Mouse (Mus musculus): ENCODE measurements around the gene Tmeff1. TPM values are rescaled to one million over a fixed set of nuclear protein-coding genes. Genes with fewer than 3 reads are reported as not detected.

Tmeff1 gene
- total RNA-seq, 2 experiments from 2014 or later: 0.38 to 0.98 TPM

DNA sequence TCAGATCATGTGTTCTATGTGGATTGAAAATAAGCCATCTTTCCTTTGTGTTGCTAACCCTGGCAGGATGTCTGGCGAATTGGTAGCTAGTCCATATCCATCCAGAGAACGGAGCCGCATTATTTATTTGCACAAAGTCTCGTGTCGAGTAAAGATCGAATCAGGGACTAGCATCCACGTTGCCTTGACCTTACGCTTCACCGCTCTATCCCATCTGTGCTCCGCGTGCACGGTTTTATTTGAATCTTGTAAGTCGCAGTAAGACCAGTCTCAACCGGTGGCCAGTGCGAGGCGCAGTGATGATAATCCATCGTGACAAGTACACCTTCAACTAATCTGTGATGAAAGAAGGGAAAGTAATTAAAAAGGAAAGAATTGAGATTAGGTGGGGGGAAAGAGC lies 54.5 kb downstream of the Tmeff1 start:
- no peak for DNase-seq
- H3K27ac ChIP-seq: no peak overlapping the region
- intact Hi-C loops (cut with DNase I): no loop called here
- H3K4me3 ChIP-seq: no peak overlapping the region
- no peak for TF ChIP-seq CTCF (IDR thresholded peaks at IDR 0.05)

GRCm38 (mm10) chr4:48643801-48644200 lies 58.8 kb downstream of the Tmeff1 start:
- DNase-seq: no peak
- intact Hi-C loops (cut with DNase I): no loop called here
- no peak for TF ChIP-seq CTCF (IDR thresholded peaks at IDR 0.05)
- no peak overlapping the region for H3K27ac ChIP-seq
- no peak overlapping the region for H3K4me3 ChIP-seq

- no peak for DNase-seq
- Histone ChIP-seq H3K4me3 (no peak overlapping the region), H3K27ac (no peak overlapping the region)
- intact Hi-C loops (cut with DNase I): no loop called here
- TF ChIP-seq CTCF (IDR thresholded peaks at IDR 0.05): no peak
These were observed 61.2 kb downstream of the Tmeff1 start for GRCm38 (mm10) chr4:48646143-48646542.

DNA sequence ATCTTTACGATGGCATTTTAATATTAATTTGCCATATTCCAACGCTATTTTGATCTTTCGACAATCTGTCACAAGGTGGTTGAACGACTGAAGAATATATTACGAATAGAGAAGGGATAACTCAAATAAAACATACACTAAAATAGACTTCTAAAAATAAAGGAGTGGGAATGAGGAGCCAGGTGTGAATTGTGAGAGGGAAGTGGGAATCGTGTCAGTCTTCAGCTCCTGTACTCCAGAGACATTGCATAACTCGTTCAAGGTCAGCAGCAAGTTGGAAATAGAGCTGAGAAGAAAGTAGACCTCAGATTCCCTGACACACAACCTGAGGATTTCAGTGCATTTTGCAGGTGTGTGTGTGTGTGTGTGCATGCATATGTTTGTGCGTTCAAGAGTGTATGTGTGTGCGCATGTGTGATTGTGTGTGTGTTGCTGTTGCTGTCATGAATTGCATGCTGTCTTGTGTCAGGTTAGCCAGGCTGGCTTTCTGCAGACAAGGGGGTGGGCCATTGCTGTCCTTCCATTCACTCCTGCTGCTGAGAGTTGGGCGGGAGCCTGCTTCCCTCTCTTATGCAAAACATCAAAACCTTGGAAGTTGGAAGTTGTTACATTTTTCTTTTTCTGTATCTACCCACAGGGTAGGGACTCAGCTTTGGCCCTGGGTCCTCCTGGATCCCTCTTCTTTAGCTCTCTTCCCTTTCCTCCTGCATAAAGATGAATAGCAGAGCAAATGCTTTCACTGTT lies 65.8 kb downstream of the Tmeff1 start:
- no peak for TF ChIP-seq CTCF (IDR thresholded peaks at IDR 0.05)
- intact Hi-C loops (cut with DNase I): no loop called here
- Histone ChIP-seq H3K4me3 (no peak overlapping the region), H3K27ac (no peak overlapping the region)
- DNase-seq: no peak

GRCm38 (mm10) chr4:48654118-48654517 lies 69.1 kb downstream of the Tmeff1 start:
- no peak overlapping the region for H3K27ac ChIP-seq
- H3K4me3 ChIP-seq: no peak overlapping the region
- DNase-seq: no peak
- intact Hi-C loops (cut with DNase I): no loop called here
- TF ChIP-seq CTCF (IDR thresholded peaks at IDR 0.05): no peak

DNA sequence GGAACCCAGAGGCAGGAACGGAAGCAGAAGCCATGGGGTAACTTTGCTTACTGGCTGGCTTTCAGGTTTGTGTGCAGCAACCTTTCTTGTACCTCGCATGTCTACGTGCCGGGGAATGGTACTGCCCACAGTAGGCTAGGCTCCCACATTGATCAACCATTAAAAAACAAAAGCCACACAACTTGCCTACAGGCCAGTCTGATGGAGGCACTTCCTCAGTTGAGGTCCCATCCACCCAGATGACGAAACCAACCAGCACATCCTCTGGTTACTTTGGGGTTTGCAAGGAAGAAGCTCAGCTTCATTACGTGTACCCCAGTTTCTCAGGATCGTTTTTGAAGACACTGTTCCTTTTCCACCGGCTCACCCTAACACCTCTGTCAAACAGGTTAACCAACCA lies 71.6 kb downstream of the Tmeff1 start:
- no peak overlapping the region for H3K27ac ChIP-seq
- TF ChIP-seq CTCF (IDR thresholded peaks at IDR 0.05): no peak
- DNase-seq: no peak
- H3K4me3 ChIP-seq: no peak overlapping the region
- intact Hi-C loops (cut with DNase I): no loop called here

DNA sequence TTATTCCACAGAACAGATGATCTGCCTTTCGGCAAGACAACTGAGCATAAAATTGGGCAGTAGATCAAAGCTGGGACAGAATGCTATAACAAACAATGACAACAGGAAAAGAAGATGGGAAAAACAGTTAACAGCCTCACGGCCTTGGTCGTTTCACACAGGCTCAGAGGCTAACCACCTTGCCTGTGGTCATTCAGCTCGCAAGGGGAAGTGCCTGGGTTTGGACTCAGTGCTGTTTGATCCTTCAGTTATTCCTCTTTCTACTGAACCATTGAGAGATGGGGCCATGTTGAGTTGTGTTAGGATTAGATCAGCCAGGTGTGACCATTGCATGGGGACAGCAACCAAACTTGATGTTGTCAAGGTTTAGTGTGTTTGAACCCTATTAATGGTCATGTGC lies 75.2 kb downstream of the Tmeff1 start:
- no peak for DNase-seq
- no peak for TF ChIP-seq CTCF (IDR thresholded peaks at IDR 0.05)
- intact Hi-C loops (cut with DNase I): no loop called here
- Histone ChIP-seq H3K4me3 (no peak overlapping the region), H3K27ac (no peak overlapping the region)

DNA sequence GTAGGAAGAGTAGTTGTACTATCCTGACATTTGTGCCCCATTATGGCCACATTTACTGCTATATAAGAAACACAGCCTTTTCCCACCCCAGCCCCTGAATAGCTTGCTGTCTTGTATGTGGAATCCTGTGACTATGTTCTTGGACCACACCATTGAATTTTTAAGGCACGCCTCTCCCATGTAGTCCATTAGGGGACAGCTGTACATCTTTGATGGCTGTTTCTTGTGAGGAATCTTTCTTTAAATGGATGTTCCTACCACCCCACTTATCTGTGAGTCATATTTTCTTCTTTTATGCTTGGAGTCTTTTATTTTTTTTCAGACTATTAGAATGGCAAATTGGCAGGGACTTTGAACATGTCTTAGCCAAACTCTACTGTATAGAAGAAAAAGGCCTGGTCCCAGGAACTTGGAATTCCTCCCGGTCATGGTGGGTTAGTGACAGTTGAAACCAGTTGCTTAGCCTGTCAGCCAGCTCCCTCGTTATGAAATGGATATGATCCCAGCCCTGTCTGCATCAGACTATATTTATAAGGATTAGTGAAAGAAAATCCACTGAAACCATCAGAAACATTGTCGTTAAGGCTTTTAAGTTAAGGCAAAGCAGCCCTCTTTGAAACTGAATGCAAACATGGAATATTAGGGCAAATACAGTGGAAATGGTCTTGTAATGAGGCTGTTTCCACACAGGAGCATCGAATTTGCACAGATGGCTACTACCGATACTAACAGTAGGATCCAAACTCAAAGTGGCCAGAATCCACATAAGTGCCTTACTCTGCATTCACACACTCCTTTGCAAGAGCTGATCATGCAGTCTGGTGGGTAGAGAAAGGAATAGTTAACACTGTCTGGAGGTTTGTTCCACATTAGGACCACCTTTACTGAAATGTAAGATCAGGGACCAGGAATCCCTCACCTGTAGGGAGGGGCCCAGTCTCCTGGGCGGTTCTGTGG lies 75.9 kb downstream of the Tmeff1 start:
- TF ChIP-seq CTCF (IDR thresholded peaks at IDR 0.05): no peak
- H3K27ac ChIP-seq: peak overlapping the region; percentile 68
- intact Hi-C loops (cut with DNase I): no loop called here

DNA sequence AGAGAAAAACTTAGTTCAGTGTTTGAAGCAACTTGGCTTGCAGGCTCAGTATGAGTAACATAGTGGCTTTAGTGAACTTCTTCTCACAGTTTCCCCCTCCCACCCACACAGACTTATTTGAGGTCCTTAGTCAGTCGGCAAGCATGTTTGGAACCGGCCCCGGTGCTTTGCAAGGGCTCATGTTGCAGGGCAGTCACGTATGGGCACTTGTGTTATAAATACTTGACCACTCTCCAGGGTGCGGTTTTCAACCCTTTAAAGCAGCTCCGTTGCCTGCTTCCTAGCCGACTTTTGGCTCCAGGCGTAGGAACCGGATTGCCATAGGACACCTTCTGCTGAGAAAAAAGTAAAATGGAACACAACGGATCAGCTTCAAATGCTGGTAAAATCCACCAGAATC lies 78.3 kb downstream of the Tmeff1 start, which contains the start of gene Cavin4:
Gene Cavin4, plus strand, starts transcription at position 244 of the 400 bp plus-strand sequence.
- peak; percentile 92 for DNase-seq
- H3K4me3 ChIP-seq: peak within 1 kb of the TSS; percentile 78
- intact Hi-C loops (cut with DNase I): no loop called here
- H3K27ac ChIP-seq: peak within 1 kb of the TSS; percentile 91
- no peak for TF ChIP-seq CTCF (IDR thresholded peaks at IDR 0.05)

More for the DNA sequence above, 75.9 kb downstream of the Tmeff1 start:
- peak overlapping the region; percentile 31; the same call in 1 of the 2 replicates for H3K4me3 ChIP-seq
- peak; percentile 36 for DNase-seq

DNA sequence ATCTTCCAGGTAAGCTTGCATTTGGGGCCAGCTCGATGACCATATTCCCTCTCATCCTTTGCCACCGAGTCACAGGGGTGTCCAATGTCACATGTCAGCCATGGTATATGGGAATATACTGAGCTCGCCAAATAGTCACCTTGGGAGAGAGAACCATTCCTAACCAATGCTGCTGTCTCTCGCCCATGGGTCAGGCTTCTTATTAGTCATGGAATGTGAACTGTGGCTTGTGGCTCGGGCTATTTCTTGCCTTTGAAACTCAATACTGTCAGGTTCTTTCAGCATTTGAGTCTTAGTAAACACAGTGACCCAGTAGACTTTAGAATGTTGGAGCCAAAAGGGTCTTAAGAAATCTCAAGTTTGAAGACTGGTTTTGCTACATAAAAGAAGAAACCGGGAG lies 79.0 kb downstream of the Tmeff1 start:
- peak; percentile 51 for DNase-seq
- peak overlapping the region; percentile 91 for H3K27ac ChIP-seq
- intact Hi-C loops (cut with DNase I): no loop called here
- no peak for TF ChIP-seq CTCF (IDR thresholded peaks at IDR 0.05)
- H3K4me3 ChIP-seq: peak overlapping the region; percentile 78

DNA sequence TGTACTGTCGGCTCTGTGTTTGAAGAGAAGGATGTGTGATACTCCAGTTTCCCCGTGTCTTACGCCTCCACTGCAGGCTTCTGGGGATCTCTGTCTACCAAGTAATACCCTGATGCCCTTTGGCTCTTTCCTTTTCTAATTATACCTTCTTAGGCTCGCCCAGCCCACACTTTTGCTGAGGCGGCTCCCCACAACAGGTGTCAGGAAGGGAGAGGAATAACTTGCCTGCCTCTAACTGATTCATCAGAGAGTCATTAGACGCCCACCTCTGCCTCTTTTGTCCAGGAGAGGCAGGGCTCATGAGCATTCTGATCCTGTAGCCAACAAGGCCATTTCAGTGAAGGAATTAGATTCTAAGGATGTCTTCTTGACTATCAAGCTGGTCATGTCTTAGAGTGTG lies 82.3 kb downstream of the Tmeff1 start:
- no peak for TF ChIP-seq CTCF (IDR thresholded peaks at IDR 0.05)
- DNase-seq: peak; percentile 38
- peak overlapping the region; percentile 78 for H3K4me3 ChIP-seq
- peak overlapping the region; percentile 88 for H3K27ac ChIP-seq
- intact Hi-C loops (cut with DNase I): no loop called here

DNA sequence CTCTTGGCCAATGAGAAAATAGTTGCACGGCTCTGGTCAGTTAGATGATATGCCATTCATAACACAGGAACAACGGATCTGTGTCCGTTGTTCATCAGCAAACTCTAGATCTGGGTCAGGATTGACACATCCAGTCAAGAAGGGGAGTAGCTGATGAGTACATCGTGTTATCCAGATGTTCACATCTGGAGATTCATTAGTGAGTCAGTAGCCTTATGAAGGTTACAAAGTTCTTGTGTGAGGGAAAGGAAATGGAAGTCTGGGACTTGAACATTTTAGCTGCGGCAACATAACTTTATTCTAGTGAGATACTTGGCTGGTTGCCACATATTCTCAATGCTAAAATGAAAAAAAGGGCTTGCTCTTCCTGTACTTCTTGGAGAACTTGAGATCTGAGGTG lies 87.9 kb downstream of the Tmeff1 start:
- DNase-seq: no peak
- intact Hi-C loops (cut with DNase I): no loop called here
- TF ChIP-seq CTCF (IDR thresholded peaks at IDR 0.05): no peak
- H3K4me3 ChIP-seq: no peak overlapping the region
- no peak overlapping the region for H3K27ac ChIP-seq

GRCm38 (mm10) chr4:48674412-48674811 lies 89.4 kb downstream of the Tmeff1 start:
- intact Hi-C loops (cut with DNase I): no loop called here
- no peak for DNase-seq
- H3K4me3 ChIP-seq: no peak overlapping the region
- no peak for TF ChIP-seq CTCF (IDR thresholded peaks at IDR 0.05)
- no peak overlapping the region for H3K27ac ChIP-seq
